ENCODE assay signal across 25 mouse cellular contexts in genomic region chr8:47501994-47502393, GRCm38 (mm10).
"Had no signal": no experiment of that assay in that cellular context is flagged by ENCODE, and none has a peak within 500 bp of the region (broad histone marks: within the 10 kb centered on the region; RNA-seq: fewer than 3 reads in every experiment).

No protein-coding gene starts in this region.

- H3K27me3 ChIP-seq: embryonic facial prominence, embryonic 12.5 days; embryonic facial prominence, embryonic 13.5 days; embryonic facial prominence, embryonic 15.5 days; forebrain, embryonic 12.5 days; forebrain, embryonic 13.5 days; forebrain, embryonic 15.5 days had no signal

- H3K9me3 ChIP-seq: embryonic facial prominence, embryonic 10.5 days; embryonic facial prominence, embryonic 12.5 days; embryonic facial prominence, embryonic 13.5 days; embryonic facial prominence, embryonic 15.5 days; forebrain, embryonic 10.5 days; forebrain, embryonic 12.5 days; forebrain, embryonic 13.5 days; forebrain, embryonic 15.5 days; heart, embryonic 10.5 days had no signal

- H3K27ac ChIP-seq: embryonic facial prominence, embryonic 10.5 days; embryonic facial prominence, embryonic 12.5 days; embryonic facial prominence, embryonic 13.5 days; embryonic facial prominence, embryonic 15.5 days; forebrain, embryonic 10.5 days; forebrain, embryonic 12.5 days; forebrain, embryonic 13.5 days; forebrain, embryonic 15.5 days; gastrocnemius, adult 2 months; heart, embryonic 10.5 days had no signal

- H3K9ac ChIP-seq: embryonic facial prominence, embryonic 12.5 days; embryonic facial prominence, embryonic 13.5 days; embryonic facial prominence, embryonic 15.5 days; forebrain, embryonic 12.5 days; forebrain, embryonic 13.5 days; forebrain, embryonic 15.5 days; forebrain, postnatal 0 days had no signal

- DNase-seq: cerebellum, adult 8-10 months; cerebellum, adult 9-10 months; cerebellum, adult 9-11 months; cerebellum, postnatal 10 days; cerebellum, postnatal 14 days; cerebellum, postnatal 25 days; cerebellum, postnatal 36 days; embryo, embryonic 11 days; forebrain, postnatal 0 days; gastrocnemius, adult 2 months; gastrocnemius, postnatal 10 days; gastrocnemius, postnatal 14 days; gastrocnemius, postnatal 25 days; gastrocnemius, postnatal 36 days; heart, adult 18-20 months had no signal

- H3K4me1 ChIP-seq: embryonic facial prominence, embryonic 10.5 days; embryonic facial prominence, embryonic 12.5 days; embryonic facial prominence, embryonic 13.5 days; embryonic facial prominence, embryonic 15.5 days; forebrain, embryonic 10.5 days; forebrain, embryonic 12.5 days; forebrain, embryonic 13.5 days; forebrain, embryonic 15.5 days; heart, embryonic 10.5 days had no signal

- H3K4me3 ChIP-seq: embryonic facial prominence, embryonic 10.5 days; embryonic facial prominence, embryonic 12.5 days; embryonic facial prominence, embryonic 13.5 days; embryonic facial prominence, embryonic 15.5 days; erythroblast, embryonic 14.5 days; forebrain, embryonic 10.5 days; forebrain, embryonic 12.5 days; forebrain, embryonic 13.5 days; forebrain, embryonic 15.5 days; gastrocnemius, adult 2 months; heart, embryonic 10.5 days had no signal
